Mouse (Mus musculus) forebrain, embryonic 14.5 days (tissue): ENCODE results near the gene Itga1. TPM values are rescaled to one million over a fixed set of nuclear protein-coding genes. Genes with fewer than 3 reads are reported as not detected.
A peak's percentile ranks its signal among the peaks of the same experiment; 100 is the strongest.

Experiments used
- ATAC-seq: fragments of 200-750 bp; cut with Nextera tagmentation; 2 replicates; pipeline ENCODE4 v1.8.0; 2017; ENCODE audit warnings: mild to moderate bottlenecking, moderate library complexity
- DNase-seq: peaks from one replicate; pipeline ENCODE4 v3.0.0-alpha.2; 2015; ENCODE audit warnings: low spot score
- H3K27ac ChIP-seq: fragments of 300-500 bp; sonication (generic); 2 replicates; pipeline ENCODE4 v1.5.1; 2014; ENCODE audit warnings: low read depth, mild to moderate bottlenecking, control low read depth, low read length, moderate library complexity
- H3K27me3 ChIP-seq: fragments of 300-500 bp; sonication (generic); replicated peaks from 2 replicates; pipeline ENCODE4 v1.6.1; 2014; ENCODE audit warnings: low read length, control low read depth, mixed read lengths; ENCODE audit not compliant: control insufficient read depth, insufficient read depth
- H3K36me3 ChIP-seq: fragments of 300-500 bp; sonication (generic); 2 replicates; pipeline ENCODE4 v1.6.1; 2014; ENCODE audit warnings: low read length, control low read depth; ENCODE audit not compliant: control insufficient read depth, insufficient read depth
- H3K4me1 ChIP-seq: fragments of 300-500 bp; sonication (generic); 2 replicates; pipeline ENCODE4 v1.6.1; 2014; ENCODE audit warnings: antibody characterized with exemption, low read length, control low read depth; ENCODE audit not compliant: control insufficient read depth, insufficient read depth
- H3K4me2 ChIP-seq: fragments of 300-500 bp; sonication (generic); 2 replicates; pipeline ENCODE4 v1.6.1; 2014; ENCODE audit warnings: mild to moderate bottlenecking, control low read depth, low read length
- H3K4me3 ChIP-seq: fragments of 300-500 bp; sonication (generic); 2 replicates; pipeline ENCODE4 v1.5.1; 2014; ENCODE audit warnings: low read depth, low read length, control low read depth
- H3K9ac ChIP-seq: fragments of 300-500 bp; sonication (generic); 2 replicates; pipeline ENCODE4 v1.6.1; 2014; ENCODE audit warnings: mild to moderate bottlenecking, low read length, control low read depth, moderate library complexity
- H3K9me3 ChIP-seq: fragments of 300-500 bp; sonication (generic); replicated peaks from 2 replicates; pipeline ENCODE4 v1.6.1; 2016; ENCODE audit warnings: low read length, control low read depth, mixed read lengths; ENCODE audit not compliant: control insufficient read depth
- WGBS: fragments of 180-500 bp; shearing (Covaris S2); extraction: QIAGEN DNeasy Blood & Tissue Kit; methylation state at CpG from one replicate; pipeline ENCODE4 v1.1.7; 2014; 5-methylcytosine and 5-hydroxymethylcytosine counted together
- polyA plus RNA-seq: library from polyadenylated mRNA; unstranded; fragments of >200 nt; fragmentation: Nextera tagmentation; extraction: Ambion mirVana; gene quantifications from 2 replicates; pipeline ENCODE4 v1.2.1, GENCODE M21; 2014

Gene Itga1
- polyA plus RNA-seq: 5.8 and 6.6 TPM in 2 replicates

DNA sequence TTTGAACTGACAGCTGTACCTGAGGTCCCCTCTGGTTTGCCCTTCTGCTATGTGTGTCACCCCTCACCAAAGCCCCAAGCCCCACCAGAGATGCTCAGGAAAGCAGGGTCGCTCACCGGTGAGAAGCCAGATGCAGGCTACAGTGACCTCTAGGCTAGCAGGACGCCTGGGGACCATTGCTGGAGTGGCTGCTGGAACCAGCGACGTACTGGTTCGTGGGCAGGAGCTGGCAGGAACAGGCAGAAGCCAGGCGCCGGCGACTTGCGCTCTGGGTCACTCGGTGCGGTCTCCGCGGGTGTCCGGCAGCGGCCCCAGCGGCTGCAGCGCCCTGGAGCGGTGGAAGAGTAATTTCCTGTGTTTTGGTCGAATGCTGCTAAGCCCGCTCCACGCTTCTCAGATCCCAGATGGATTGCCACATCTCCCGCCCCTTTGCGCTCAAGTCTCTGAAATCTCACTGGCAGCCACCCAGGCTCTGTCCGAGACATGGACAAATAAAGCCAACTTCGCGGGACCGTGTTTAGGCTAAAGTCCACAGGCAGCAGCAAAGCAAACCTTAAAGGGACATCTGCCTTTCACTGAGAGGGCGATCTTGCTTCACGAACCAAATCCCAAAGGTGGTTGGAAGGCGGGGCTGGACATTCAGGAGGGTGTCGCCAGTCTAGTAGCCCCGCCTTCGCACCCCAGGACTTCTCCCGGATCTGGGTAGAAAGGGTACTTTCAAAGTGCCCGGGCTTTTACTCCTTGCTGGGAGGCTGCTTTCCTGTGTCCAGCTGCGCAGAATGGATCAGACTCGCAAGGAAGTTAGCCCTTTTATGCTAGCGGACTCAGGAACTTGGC, at the start of gene Itga1, which contains the start of gene Gm49395:
TSS of gene Itga1 (minus strand) at position 610 of the 837 bp plus-strand sequence.
TSS of gene Gm49395 (minus strand) at position 567 of the 837 bp plus-strand sequence.
- peaks cover 10% of the 10 kb centered on the region for H3K4me1 ChIP-seq
- DNase-seq (peak; percentile 66), ATAC-seq (peak; percentile 81)
- peak within 1 kb of the TSS; percentile 86 for H3K4me2 ChIP-seq
- peak within 1 kb of the TSS; percentile 61 for H3K9ac ChIP-seq
- peaks cover 16% of the 10 kb centered on the region for H3K27me3 ChIP-seq
- WGBS: under 1% methylated on average over 39 of the region's 39 CpGs
- peak within 1 kb of the TSS; percentile 43 for H3K4me3 ChIP-seq
- H3K36me3 ChIP-seq: no peaks in the 10 kb centered on the region
- no peaks in the 10 kb centered on the region for H3K9me3 ChIP-seq
- 0 out of 2 replicates have a peak within 1 kb of the TSS, but pooled peaks have one; percentile 27 for H3K27ac ChIP-seq

DNA sequence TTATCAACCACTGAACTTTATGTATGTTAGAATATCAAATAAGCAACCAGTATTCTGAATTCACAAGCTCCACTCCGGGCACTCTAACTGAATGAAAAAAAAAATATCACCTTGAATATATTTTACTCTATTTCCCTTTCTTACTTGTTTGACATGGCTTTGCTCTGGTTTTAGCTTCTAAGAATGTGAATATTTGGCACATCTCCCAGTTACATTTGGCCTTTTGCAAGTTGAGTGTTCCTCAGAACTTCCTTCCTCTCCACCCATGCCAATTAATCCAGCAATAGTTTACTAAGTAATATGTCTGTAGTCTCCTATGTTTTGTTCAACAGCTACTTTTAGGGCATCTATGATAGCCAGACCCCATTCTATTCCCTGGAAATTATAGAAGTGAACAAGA, 48.8 kb upstream of the Itga1 start:
- Histone ChIP-seq H3K27ac (no peak overlapping the region), H3K4me1 (no peaks in the 10 kb centered on the region), H3K4me3 (no peak overlapping the region), H3K36me3 (no peaks in the 10 kb centered on the region), H3K9ac (no peak overlapping the region), H3K27me3 (no peaks in the 10 kb centered on the region), H3K9me3 (no peaks in the 10 kb centered on the region), H3K4me2 (no peak overlapping the region)
- DNase-seq (no peak), ATAC-seq (no peak)
- 94% methylated on average over 1 of the region's 1 CpGs for WGBS

DNA sequence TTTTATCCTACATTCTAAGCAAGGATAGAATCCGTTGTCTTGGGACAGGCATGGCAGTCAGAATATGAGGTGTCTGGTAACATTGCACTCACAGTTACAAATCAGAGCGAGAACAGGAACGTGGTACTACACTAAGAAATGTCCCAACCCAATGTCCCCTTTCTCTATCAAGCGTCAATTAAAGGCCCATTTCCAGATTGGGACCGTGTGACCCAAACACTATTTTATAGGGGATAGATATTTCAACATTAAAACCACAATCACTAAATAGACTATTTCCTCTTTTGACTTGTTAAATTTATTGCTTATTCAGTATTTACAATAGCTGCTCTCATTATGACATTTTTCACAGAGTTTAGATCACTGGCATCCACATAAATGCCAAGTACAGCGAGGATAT, 48.1 kb upstream of the Itga1 start:
- H3K9me3 ChIP-seq: no peaks in the 10 kb centered on the region
- H3K36me3 ChIP-seq: no peaks in the 10 kb centered on the region
- no peaks in the 10 kb centered on the region for H3K27me3 ChIP-seq
- H3K9ac ChIP-seq: no peak overlapping the region
- H3K27ac ChIP-seq: no peak overlapping the region
- DNase-seq: no peak
- ATAC-seq: no peak
- H3K4me3 ChIP-seq: no peak overlapping the region
- WGBS: 90% methylated on average over 6 of the region's 6 CpGs
- no peak overlapping the region for H3K4me2 ChIP-seq
- no peaks in the 10 kb centered on the region for H3K4me1 ChIP-seq

DNA sequence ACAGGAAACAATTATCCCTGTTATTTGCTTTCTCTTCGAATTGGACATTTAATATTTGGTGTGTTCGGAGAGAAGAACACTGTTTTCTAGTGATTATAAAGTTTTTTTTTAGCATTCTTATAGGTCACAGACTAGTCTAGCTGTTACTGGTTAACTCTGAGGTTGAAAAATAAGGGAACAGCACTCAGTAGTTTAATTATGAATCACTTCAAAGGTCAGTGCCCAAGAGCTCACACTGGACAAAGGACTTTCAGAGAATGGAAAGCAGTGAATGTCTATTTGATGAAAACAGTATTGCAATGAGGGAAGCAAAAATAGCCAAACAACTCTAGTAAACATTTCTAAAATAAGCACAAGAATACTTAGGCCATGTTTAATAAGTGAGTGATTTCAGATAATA, 41.8 kb upstream of the Itga1 start:
- Histone ChIP-seq H3K9me3 (no peaks in the 10 kb centered on the region), H3K4me1 (no peaks in the 10 kb centered on the region), H3K4me3 (no peak overlapping the region), H3K36me3 (no peaks in the 10 kb centered on the region), H3K4me2 (no peak overlapping the region), H3K27ac (no peak overlapping the region), H3K27me3 (no peaks in the 10 kb centered on the region), H3K9ac (no peak overlapping the region)
- ATAC-seq: no peak
- WGBS: 90% methylated on average over 2 of the region's 2 CpGs
- no peak for DNase-seq

DNA sequence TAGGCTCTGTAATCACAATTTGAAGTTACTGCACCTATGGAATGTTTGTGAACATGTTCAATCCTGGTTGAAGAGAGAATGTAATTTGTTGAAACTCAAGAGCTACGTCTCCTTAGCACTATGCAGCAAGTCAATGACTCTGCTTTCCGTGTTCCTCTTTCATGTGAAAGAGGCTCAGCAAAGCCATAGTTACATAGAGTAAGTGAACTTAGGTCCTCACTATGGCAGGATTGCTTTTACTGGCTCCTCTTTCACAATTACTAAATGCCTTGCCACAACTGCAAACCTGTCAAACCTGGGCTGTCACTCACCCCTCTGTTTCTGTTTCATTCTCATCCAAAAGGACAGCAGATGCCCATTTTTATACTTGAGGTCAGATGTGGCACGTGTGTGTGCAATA, 40.3 kb upstream of the Itga1 start:
- H3K4me2 ChIP-seq: no peak overlapping the region
- DNase-seq (no peak), ATAC-seq (no peak)
- no peaks in the 10 kb centered on the region for H3K4me1 ChIP-seq
- no peak overlapping the region for H3K4me3 ChIP-seq
- H3K9me3 ChIP-seq: no peaks in the 10 kb centered on the region
- H3K27me3 ChIP-seq: no peaks in the 10 kb centered on the region
- H3K27ac ChIP-seq: no peak overlapping the region
- H3K9ac ChIP-seq: no peak overlapping the region
- no peaks in the 10 kb centered on the region for H3K36me3 ChIP-seq
- 91% methylated on average over 3 of the region's 3 CpGs for WGBS

DNA sequence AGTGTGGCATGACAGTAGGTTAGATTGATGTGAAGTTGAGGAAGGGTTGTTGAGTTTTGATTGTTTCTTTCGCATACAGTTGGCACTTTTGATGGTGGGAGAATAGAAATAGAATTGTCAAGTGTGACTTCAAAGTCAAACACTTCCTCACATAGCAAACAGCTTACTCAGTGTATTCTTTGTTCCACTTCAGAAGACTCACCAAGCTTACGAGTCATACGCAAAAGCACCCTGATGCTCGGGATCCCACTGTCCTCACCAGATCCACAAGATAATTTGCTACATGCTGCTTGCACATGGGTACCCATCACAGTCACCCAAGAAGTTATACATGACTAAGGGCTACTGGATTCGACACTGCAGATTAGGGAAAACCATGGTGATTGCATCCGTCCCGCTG, 36.7 kb upstream of the Itga1 start:
- H3K4me3 ChIP-seq: no peak overlapping the region
- no peak for ATAC-seq
- no peak for DNase-seq
- no peak overlapping the region for H3K27ac ChIP-seq
- H3K27me3 ChIP-seq: no peaks in the 10 kb centered on the region
- H3K4me2 ChIP-seq: no peak overlapping the region
- 94% methylated on average over 7 of the region's 7 CpGs for WGBS
- H3K9me3 ChIP-seq: no peaks in the 10 kb centered on the region
- no peaks in the 10 kb centered on the region for H3K36me3 ChIP-seq
- no peak overlapping the region for H3K9ac ChIP-seq
- no peaks in the 10 kb centered on the region for H3K4me1 ChIP-seq

DNA sequence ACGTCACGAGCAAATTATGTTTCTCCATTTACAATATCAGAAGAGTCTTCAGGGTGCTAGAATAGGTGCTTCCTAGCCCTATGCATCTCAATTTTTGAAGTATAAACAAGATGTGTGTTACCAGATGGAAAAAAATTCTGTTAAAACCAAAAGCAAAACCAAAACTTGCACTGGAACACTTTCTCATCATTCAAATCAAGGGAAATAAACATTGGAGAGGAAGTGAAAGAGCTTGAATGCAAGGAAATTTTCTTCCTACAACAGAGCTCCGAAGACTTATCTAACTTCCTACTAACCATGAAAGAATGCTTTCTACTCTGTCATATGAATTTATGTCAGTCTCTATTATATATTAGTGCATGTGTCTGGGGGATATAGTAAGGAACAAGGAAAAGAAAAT, 35.0 kb upstream of the Itga1 start:
- Histone ChIP-seq H3K9me3 (no peaks in the 10 kb centered on the region), H3K4me2 (no peak overlapping the region), H3K27ac (no peak overlapping the region), H3K27me3 (no peaks in the 10 kb centered on the region), H3K4me3 (no peak overlapping the region), H3K9ac (no peak overlapping the region), H3K4me1 (no peaks in the 10 kb centered on the region), H3K36me3 (no peaks in the 10 kb centered on the region)
- WGBS: 93% methylated on average over 3 of the region's 3 CpGs
- ATAC-seq (no peak), DNase-seq (no peak)

DNA sequence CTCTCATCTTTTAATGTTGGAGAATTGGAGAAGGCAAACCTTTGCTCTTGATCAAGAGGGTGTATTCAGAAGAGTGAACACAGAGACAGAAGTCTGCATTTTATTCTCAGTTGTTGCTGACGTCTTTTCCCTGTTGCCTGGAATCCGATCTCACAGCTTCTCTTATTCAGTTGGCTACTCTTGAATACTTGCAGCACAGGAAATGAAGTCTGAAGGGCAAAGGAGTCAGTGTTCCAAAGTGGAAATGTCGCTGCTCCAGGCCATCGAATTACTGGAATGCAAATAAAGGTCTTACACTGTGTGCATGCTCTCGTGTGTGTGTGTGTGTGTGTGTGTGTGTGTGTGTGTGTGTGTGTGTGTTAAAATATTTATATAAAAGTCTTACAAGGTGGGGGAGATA, 30.7 kb upstream of the Itga1 start:
- Histone ChIP-seq H3K27me3 (no peaks in the 10 kb centered on the region), H3K36me3 (no peaks in the 10 kb centered on the region), H3K4me1 (no peaks in the 10 kb centered on the region), H3K9ac (no peak overlapping the region), H3K27ac (no peak overlapping the region), H3K4me3 (no peak overlapping the region), H3K4me2 (no peak overlapping the region), H3K9me3 (no peaks in the 10 kb centered on the region)
- 45% methylated on average over 5 of the region's 5 CpGs for WGBS
- DNase-seq: no peak
- no peak for ATAC-seq

DNA sequence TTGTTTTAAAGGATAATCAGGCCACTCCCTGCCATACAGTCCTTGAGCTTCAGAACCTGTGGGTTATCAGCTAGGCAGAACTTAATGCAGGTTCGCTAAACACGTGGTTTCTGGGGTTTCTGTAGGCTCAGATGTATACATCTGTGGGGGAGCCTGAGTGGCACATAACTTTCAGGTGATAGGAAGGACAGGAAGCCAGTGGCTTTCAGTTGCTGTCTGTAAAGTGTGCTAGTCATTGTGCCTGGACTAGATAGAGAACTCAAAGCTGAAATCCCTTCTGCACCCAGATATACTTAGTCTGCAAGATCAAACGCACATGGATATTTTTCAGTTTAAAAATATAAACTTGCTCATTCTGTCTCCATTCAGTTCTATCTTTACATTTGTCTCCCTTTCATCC, 29.6 kb upstream of the Itga1 start:
- no peak overlapping the region for H3K4me3 ChIP-seq
- H3K36me3 ChIP-seq: no peaks in the 10 kb centered on the region
- no peak overlapping the region for H3K4me2 ChIP-seq
- 74% methylated on average over 3 of the region's 3 CpGs for WGBS
- ATAC-seq (no peak), DNase-seq (no peak)
- no peaks in the 10 kb centered on the region for H3K4me1 ChIP-seq
- no peaks in the 10 kb centered on the region for H3K27me3 ChIP-seq
- no peak overlapping the region for H3K9ac ChIP-seq
- H3K27ac ChIP-seq: no peak overlapping the region
- H3K9me3 ChIP-seq: no peaks in the 10 kb centered on the region
